Mouse (Mus musculus): Measurements from ENCODE around the gene Emilin2. TPM values are rescaled to one million over a fixed set of nuclear protein-coding genes. Genes with fewer than 3 reads are reported as not detected.

Gene Emilin2
- total and polyA plus RNA-seq, 3 experiments: 0.34 to 0.38 TPM; not detected in 1

- no peak for TF ChIP-seq KAT2A (IDR thresholded peaks at IDR 0.05; ENCODE audit: insufficient replicate concordance, low read length)
Observed at GRCm38 (mm10) chr17:71250819-71251600, 60.8 kb downstream of the Emilin2 start (continued).

- in situ Hi-C loops (cut with MboI; ENCODE audit: low pct_ligation_motif_present, low pct_unique_long_range_greater_than_20kb, low sequenced_read_pairs) (no loop called here), dilution Hi-C loops (cut with MboI; ENCODE audit: extremely low pct_ligation_motif_present, extremely low pct_unique_long_range_greater_than_20kb, low sequenced_read_pairs) (no loop called here)
- Histone ChIP-seq H3K4me2 (ENCODE audit: insufficient read depth, low read depth, poor library complexity, severe bottlenecking) (no peak overlapping the region), H3K4me1 (ENCODE audit: control insufficient read depth in 1 of 2, insufficient read depth in 2 of 2) (peaks cover 0 to under 1% of the 10 kb centered on the region in 2 experiments; a peak in 1 of 4 replicates), H3K9me3 (replicated peaks; ENCODE audit: low read length) (no peaks in the 10 kb centered on the region), H3K79me2 (replicated peaks; ENCODE audit: control insufficient read depth, extremely low read depth, insufficient read depth, poor library complexity, severe bottlenecking) (no peaks in the 10 kb centered on the region), H3K4me3 (replicated peaks in 1 of 3; ENCODE audit: low read depth in 2 of 3, low read length in 2 of 3, poor library complexity in 1 of 3) (no peak overlapping the region), H3K36me3 (replicated peaks in 1 of 2; ENCODE audit: control insufficient read depth in 1 of 2, insufficient read depth in 1 of 2, low read length in 1 of 2) (peaks cover 35 to 69% of the 10 kb centered on the region in 2 experiments), H3K9ac (ENCODE audit: insufficient read depth, low read depth) (no peak overlapping the region), H3K27ac (ENCODE audit: insufficient read depth, low read depth) (no peak overlapping the region), H3K27me3 (replicated peaks) (no peaks in the 10 kb centered on the region)
- TF ChIP-seq JUND (conservative IDR thresholded peaks at IDR 0.05; ENCODE audit: low read depth, low read length) (no peak), NRF1 (IDR thresholded peaks at IDR 0.05; ENCODE audit: low read depth, low read length) (no peak), MXI1 (IDR thresholded peaks at IDR 0.05; ENCODE audit: low read depth, low read length) (no peak), KAT2A (IDR thresholded peaks at IDR 0.05; ENCODE audit: insufficient replicate concordance, low read length) (no peak), PAX5 (IDR thresholded peaks at IDR 0.05; ENCODE audit: low read length) (no peak), USF2 (conservative IDR thresholded peaks at IDR 0.05; ENCODE audit: low read depth, low read length) (no peak), ELF1 (IDR thresholded peaks at IDR 0.05; ENCODE audit: low read depth, low read length) (no peak), MAX (IDR thresholded peaks at IDR 0.05; ENCODE audit: low read length) (no peak), ZKSCAN1 (IDR thresholded peaks at IDR 0.05; ENCODE audit: borderline replicate concordance, low read depth, low read length) (no peak), GABPA (IDR thresholded peaks at IDR 0.05; ENCODE audit: insufficient replicate concordance, low read depth, low read length) (no peak), ETS1 (conservative IDR thresholded peaks at IDR 0.05; ENCODE audit: low read depth, low read length) (no peak), RCOR1 (conservative IDR thresholded peaks at IDR 0.05; ENCODE audit: low read depth, low read length) (no peak)
- no peak for DNase-seq (ENCODE audit: extremely low read depth)
Observed at GRCm38 (mm10) chr17:71250046-71250445, 61.7 kb downstream of the Emilin2 start.

GRCm38 (mm10) chr17:71248963-71249362, 62.8 kb downstream of the Emilin2 start:
- no peaks in the 10 kb centered on the region for H3K79me2 ChIP-seq (replicated peaks; ENCODE audit: control insufficient read depth, extremely low read depth, insufficient read depth, poor library complexity, severe bottlenecking)
- no peak overlapping the region for H3K4me2 ChIP-seq (ENCODE audit: insufficient read depth, low read depth, poor library complexity, severe bottlenecking)
- H3K9ac ChIP-seq (ENCODE audit: insufficient read depth, low read depth): no peak overlapping the region
- H3K9me3 ChIP-seq (replicated peaks; ENCODE audit: low read length): no peaks in the 10 kb centered on the region
- no peak for TF ChIP-seq UBTF (IDR thresholded peaks at IDR 0.05; ENCODE audit: low read depth, low read length)
- TF ChIP-seq BHLHE40 (IDR thresholded peaks at IDR 0.05; ENCODE audit: low read depth, low read length): no peak
- no peak for TF ChIP-seq POLR2A (IDR thresholded peaks at IDR 0.05; ENCODE audit: low read depth, low read length)
- no peak for TF ChIP-seq NRF1 (IDR thresholded peaks at IDR 0.05; ENCODE audit: low read depth, low read length)
- no peak for TF ChIP-seq HCFC1 (IDR thresholded peaks at IDR 0.05; ENCODE audit: low read depth, low read length)
- TF ChIP-seq MAZ (IDR thresholded peaks at IDR 0.05; ENCODE audit: low read depth, low read length): no peak
- TF ChIP-seq MAFK (IDR thresholded peaks at IDR 0.05; ENCODE audit: insufficient replicate concordance, low read length): no peak
- TF ChIP-seq CTCF (conservative IDR thresholded peaks at IDR 0.05 in 1 of 2, IDR thresholded peaks at IDR 0.05 in 1 of 2; ENCODE audit: low read depth in 2 of 2, low read length in 2 of 2): no peak
- no peak for TF ChIP-seq POLR2AphosphoS2 (IDR thresholded peaks at IDR 0.05; ENCODE audit: low read depth, low read length)
- TF ChIP-seq E2F4 (IDR thresholded peaks at IDR 0.05; ENCODE audit: insufficient replicate concordance, low read depth, low read length): no peak
- TF ChIP-seq TCF12 (IDR thresholded peaks at IDR 0.05; ENCODE audit: low read depth, low read length): no peak
- no peak for TF ChIP-seq RAD21 (IDR thresholded peaks at IDR 0.05; ENCODE audit: low read depth, low read length)
- no peak for TF ChIP-seq ZNF384 (IDR thresholded peaks at IDR 0.05; ENCODE audit: low read depth, low read length)
- TF ChIP-seq MYC (IDR thresholded peaks at IDR 0.05; ENCODE audit: low read depth, low read length): no peak
- no peak for TF ChIP-seq SMC3 (IDR thresholded peaks at IDR 0.05; ENCODE audit: low read depth, low read length)
- TF ChIP-seq USF2 (conservative IDR thresholded peaks at IDR 0.05; ENCODE audit: low read depth, low read length): no peak
- no peak for TF ChIP-seq MAX (IDR thresholded peaks at IDR 0.05; ENCODE audit: low read length)
- TF ChIP-seq JUND (conservative IDR thresholded peaks at IDR 0.05; ENCODE audit: low read depth, low read length): no peak
- TF ChIP-seq PAX5 (IDR thresholded peaks at IDR 0.05; ENCODE audit: low read length): no peak
- TF ChIP-seq JUN (IDR thresholded peaks at IDR 0.05; ENCODE audit: insufficient read depth, low read depth, low read length): no peak
- no peak for DNase-seq (ENCODE audit: extremely low read depth)
- peaks cover 42 to 80% of the 10 kb centered on the region in 2 experiments for H3K36me3 ChIP-seq (replicated peaks in 1 of 2; ENCODE audit: control insufficient read depth in 1 of 2, insufficient read depth in 1 of 2, low read length in 1 of 2)
- no peak overlapping the region for H3K27ac ChIP-seq (ENCODE audit: insufficient read depth, low read depth)
- in situ Hi-C loops (cut with MboI; ENCODE audit: low pct_ligation_motif_present, low pct_unique_long_range_greater_than_20kb, low sequenced_read_pairs) (no loop called here), dilution Hi-C loops (cut with MboI; ENCODE audit: extremely low pct_ligation_motif_present, extremely low pct_unique_long_range_greater_than_20kb, low sequenced_read_pairs) (no loop called here)
- no peak overlapping the region for H3K4me3 ChIP-seq (replicated peaks in 1 of 3; ENCODE audit: low read depth in 2 of 3, low read length in 2 of 3, poor library complexity in 1 of 3)
- no peaks in the 10 kb centered on the region for H3K27me3 ChIP-seq (replicated peaks)
- H3K4me1 ChIP-seq (ENCODE audit: control insufficient read depth in 1 of 2, insufficient read depth in 2 of 2): no peaks in the 10 kb centered on the region; a peak in 1 of 4 replicates

Measured in CH12.LX (cell line).